Mouse (Mus musculus) thymus, adult 2 months (tissue): ENCODE measurements around the gene Atp6v1g2. TPM values are rescaled to one million over a fixed set of nuclear protein-coding genes. Genes with fewer than 3 reads are reported as not detected.

Experiments
- DNase-seq: peaks from one replicate; pipeline ENCODE4 v3.0.0; 2021
- H3K27ac ChIP-seq: fragments of 200-500 bp; 2 replicates; pipeline ENCODE4 v1.5.1; 2012; ENCODE audit warnings: low read length, control low read depth; ENCODE audit not compliant: control insufficient read depth, insufficient read depth
- H3K27me3 ChIP-seq: fragments of 200-500 bp; 2 replicates; pipeline ENCODE4 v1.6.1; 2012; ENCODE audit warnings: mild to moderate bottlenecking, low read length, moderate library complexity, mixed read lengths; ENCODE audit not compliant: control insufficient read depth, insufficient read depth
- H3K36me3 ChIP-seq: fragments of 200-500 bp; 2 replicates; pipeline ENCODE4 v1.6.1; 2012; ENCODE audit warnings: mild to moderate bottlenecking, low read length, moderate library complexity; ENCODE audit not compliant: control insufficient read depth, insufficient read depth
- H3K4me1 ChIP-seq: fragments of 200-500 bp; replicated peaks from 2 replicates; pipeline ENCODE4 v1.6.1; 2012; ENCODE audit warnings: low read length; ENCODE audit not compliant: control insufficient read depth, insufficient read depth
- H3K4me3 ChIP-seq: fragments of 200-500 bp; 2 replicates; pipeline ENCODE4 v1.5.1; 2012; ENCODE audit warnings: mild to moderate bottlenecking, low read length, control low read depth, moderate library complexity; ENCODE audit not compliant: control insufficient read depth, insufficient read depth
- CTCF ChIP-seq: fragments of 200-500 bp; IDR thresholded peaks from 2 replicates; pipeline ENCODE4 v1.5.1; 2012; ENCODE audit warnings: mild to moderate bottlenecking, control low read depth, low read length, moderate library complexity, borderline replicate concordance; ENCODE audit not compliant: control insufficient read depth, poor library complexity, insufficient read depth; ENCODE audit errors: extremely low read depth
- POLR2A ChIP-seq: fragments of 200-500 bp; IDR thresholded peaks from 2 replicates; pipeline ENCODE4 v1.6.1; 2012; ENCODE audit warnings: mild to moderate bottlenecking, low read length, control low read depth, moderate library complexity; ENCODE audit not compliant: control insufficient read depth, poor library complexity, insufficient read depth; ENCODE audit errors: extremely low read depth
- WGBS: fragments of 180-500 bp; shearing (Covaris S2); methylation state at CpG from one replicate; pipeline ENCODE4 v1.1.7; 2018; 5-methylcytosine and 5-hydroxymethylcytosine counted together
- polyA plus RNA-seq: library from polyadenylated mRNA; depleted of rRNA; stranded (reverse); fragments of >200 nt; gene quantifications from 2 replicates; pipeline ENCODE4 v1.2.3, GENCODE M21; 2012

Atp6v1g2 gene
- polyA plus RNA-seq, 1 experiment, result 7.9 TPM

DNA sequence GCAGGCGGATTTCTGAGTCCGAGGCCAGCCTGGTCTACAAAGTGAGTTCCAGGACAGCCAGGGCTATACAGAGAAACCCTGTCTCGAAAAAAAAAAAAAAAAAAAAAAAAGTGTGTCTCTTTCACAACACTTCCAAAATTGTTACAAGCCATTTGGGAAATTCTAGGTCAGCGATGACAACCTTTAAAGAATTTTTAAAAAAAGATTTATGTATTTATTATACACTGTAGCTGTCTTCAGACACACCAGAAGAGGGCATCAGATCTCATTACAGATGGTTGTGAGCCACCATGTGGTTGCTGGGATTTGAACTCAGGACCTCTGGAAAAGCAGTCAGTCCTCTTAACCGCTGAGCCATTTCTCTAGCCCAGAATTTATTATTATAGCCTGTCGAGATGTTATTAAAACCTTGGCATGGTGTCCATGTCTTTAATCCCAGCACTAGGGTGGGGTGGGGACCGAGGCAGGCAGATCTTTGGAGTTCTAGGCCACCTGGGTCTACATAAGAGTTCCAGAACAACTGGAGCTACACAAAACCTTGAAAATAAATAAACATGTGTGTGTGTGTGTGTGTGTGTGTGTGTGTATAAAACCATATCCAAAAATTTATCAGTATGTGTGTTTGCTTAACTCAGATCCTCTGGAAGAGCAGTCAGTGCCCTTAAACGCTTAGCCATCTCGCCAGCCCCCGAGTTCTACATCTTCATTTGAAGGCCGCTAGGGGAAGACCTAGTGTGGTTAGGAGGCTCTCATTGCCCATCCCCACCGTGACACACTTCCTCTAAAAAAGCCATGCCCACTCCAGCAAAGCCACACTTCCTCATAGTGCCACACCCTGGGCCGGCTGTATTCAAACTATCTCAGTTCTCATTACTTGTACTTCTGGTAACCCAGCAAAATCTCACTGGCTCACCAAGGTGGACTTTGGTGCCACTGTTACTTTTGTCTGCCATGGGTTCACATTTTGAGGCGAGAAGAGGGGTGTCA is 25.3 kb downstream of the Atp6v1g2 start:
- 36% methylated on average over 14 of the region's 14 CpGs for WGBS
- no peak for TF ChIP-seq POLR2A
- no peak for TF ChIP-seq CTCF
- no peaks in the 10 kb centered on the region for H3K27me3 ChIP-seq
- peaks cover 13% of the 10 kb centered on the region for H3K4me1 ChIP-seq
- peak; percentile 41 for DNase-seq
- H3K36me3 ChIP-seq, result peaks cover 2% of the 10 kb centered on the region; the same call in 1 of the 2 replicates
- H3K4me3 ChIP-seq, result no peak overlapping the region
- H3K27ac ChIP-seq, result peak overlapping the region; percentile 37; the same call in 1 of the 2 replicates

DNA sequence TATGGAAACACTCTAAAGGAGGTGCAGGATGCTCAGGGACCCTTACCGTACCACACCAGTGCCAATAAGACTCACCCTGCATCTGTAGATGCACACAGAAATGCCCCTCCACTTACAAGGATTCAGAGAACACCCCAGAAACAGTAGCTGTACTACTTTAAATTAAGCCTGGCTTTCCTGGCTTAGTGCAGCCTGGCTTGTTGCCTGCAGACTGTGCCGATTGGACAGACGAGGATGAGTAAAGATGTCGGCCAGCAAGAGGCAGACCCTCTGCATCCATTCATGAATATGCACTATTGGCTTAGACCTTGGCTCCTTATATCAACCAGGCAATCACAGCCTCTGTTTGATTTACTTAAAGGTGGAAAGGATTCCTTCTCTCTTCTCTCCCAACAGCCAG is 26.2 kb downstream of the Atp6v1g2 start:
- H3K27me3 ChIP-seq, result no peaks in the 10 kb centered on the region
- peak overlapping the region; percentile 37; the same call in 1 of the 2 replicates for H3K27ac ChIP-seq
- H3K4me1 ChIP-seq, result peaks cover 19% of the 10 kb centered on the region
- H3K36me3 ChIP-seq, result no peaks in the 10 kb centered on the region
- no peak for DNase-seq
- no peak overlapping the region for H3K4me3 ChIP-seq
- TF ChIP-seq POLR2A (no peak), CTCF (no peak)
- WGBS, result 91% methylated on average over 4 of the region's 4 CpGs

DNA sequence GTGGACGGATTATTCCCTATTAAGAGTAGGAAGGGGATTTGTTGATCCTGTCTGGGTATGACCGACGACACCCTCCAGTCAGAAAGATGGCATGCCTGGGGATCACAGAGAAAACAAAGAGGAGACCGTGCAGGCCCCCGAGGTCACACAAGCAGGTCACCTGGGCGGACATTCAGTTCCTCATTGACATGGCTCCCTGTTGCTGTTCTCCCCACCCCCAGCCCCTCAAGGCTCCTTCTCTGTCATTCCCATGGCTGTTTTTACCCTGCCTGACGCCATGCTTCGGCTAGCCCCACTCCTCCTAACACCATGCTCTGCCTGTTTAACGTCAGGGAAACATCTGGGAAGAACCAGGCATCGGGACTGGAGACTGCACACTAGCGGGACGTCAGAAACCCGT is 28.2 kb downstream of the Atp6v1g2 start:
- H3K27me3 ChIP-seq, result no peaks in the 10 kb centered on the region
- TF ChIP-seq CTCF (no peak), POLR2A (no peak)
- H3K36me3 ChIP-seq, result 0 out of 2 replicates have a peak, but pooled peaks cover 3% of the 10 kb centered on the region
- no peak overlapping the region for H3K4me3 ChIP-seq
- H3K4me1 ChIP-seq, result peaks cover 19% of the 10 kb centered on the region
- no peak for DNase-seq
- H3K27ac ChIP-seq, result no peak overlapping the region
- WGBS, result 97% methylated on average over 13 of the region's 13 CpGs

DNA sequence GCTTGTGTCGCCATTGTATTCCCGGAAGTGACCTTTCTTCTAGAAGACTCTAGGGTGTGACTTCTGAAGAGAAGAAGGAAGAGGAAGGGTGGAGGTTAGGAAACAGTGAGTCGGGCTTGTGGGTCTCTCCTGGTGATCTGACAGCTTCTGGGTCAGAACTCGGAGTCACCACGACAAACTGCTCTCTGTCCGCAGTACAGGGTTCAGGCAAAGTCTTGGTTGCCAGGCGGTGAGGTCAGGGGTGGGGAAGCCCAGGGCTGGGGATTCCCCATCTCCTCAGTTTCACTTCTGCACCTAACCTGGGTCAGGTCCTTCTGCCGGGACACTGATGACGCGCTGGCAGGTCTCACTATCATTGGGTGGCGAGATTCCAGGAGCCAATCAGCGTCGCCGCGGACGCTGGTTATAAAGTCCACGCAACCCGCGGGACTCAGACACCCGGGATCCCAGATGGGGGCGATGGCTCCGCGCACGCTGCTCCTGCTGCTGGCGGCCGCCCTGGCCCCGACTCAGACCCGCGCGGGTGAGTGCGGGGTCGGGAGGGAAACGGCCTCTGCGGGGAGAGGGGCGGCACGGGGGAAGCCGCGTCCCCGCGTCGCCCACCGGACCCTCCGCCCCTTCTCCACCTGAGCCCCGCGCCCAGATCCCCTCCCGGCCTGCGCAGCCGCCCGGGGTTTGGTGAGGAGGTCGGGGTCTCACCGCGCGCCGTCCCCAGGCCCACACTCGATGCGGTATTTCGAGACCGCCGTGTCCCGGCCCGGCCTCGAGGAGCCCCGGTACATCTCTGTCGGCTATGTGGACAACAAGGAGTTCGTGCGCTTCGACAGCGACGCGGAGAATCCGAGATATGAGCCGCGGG is 29.4 kb downstream of the Atp6v1g2 start, which contains the start of gene H2-D1:
TSS of gene H2-D1 (plus strand) at position 67 of the 859 bp plus-strand sequence.
- Histone ChIP-seq H3K36me3 (0 out of 2 replicates have a peak, but pooled peaks cover 3% of the 10 kb centered on the region), H3K4me3 (peak within 1 kb of the TSS; percentile 66), H3K4me1 (peaks cover 17% of the 10 kb centered on the region), H3K27me3 (no peaks in the 10 kb centered on the region), H3K27ac (peak within 1 kb of the TSS; percentile 70; the same call in 1 of the 2 replicates)
- DNase-seq, result peak; percentile 99
- TF ChIP-seq POLR2A, result peak; percentile 99
- TF ChIP-seq CTCF, result peak; percentile 66; the same call in 1 of the 2 replicates
- WGBS, result under 1% methylated on average over 73 of the region's 73 CpGs

DNA sequence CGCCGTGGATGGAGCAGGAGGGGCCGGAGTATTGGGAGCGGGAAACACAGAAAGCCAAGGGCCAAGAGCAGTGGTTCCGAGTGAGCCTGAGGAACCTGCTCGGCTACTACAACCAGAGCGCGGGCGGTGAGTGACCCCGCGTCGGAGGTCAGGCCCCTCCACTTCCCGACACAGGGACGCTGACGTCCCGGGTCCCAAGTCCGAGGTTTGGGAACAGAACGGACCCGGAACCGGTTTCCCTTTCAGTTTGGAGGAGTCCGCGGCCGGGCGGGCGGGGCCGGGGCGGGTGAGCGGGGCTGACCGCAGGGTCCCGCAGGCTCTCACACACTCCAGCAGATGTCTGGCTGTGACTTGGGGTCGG is 30.0 kb downstream of the Atp6v1g2 start:
- H3K4me3 ChIP-seq, result peak overlapping the region; percentile 66
- DNase-seq, result no peak
- 2% methylated on average over 31 of the region's 31 CpGs for WGBS
- H3K36me3 ChIP-seq, result 0 out of 2 replicates have a peak, but pooled peaks cover 3% of the 10 kb centered on the region
- TF ChIP-seq CTCF (no peak), POLR2A (no peak)
- no peaks in the 10 kb centered on the region for H3K27me3 ChIP-seq
- no peak overlapping the region for H3K27ac ChIP-seq
- H3K4me1 ChIP-seq, result peaks cover 15% of the 10 kb centered on the region
